Mouse (Mus musculus): ENCODE measurements at regions not wholly inside any gene's neighbourhood (a gene's known extent, or its start where the extent isn't known, plus 50 kb on each side); places are given as distances from the start of the nearest gene placed in this dataset.

DNA sequence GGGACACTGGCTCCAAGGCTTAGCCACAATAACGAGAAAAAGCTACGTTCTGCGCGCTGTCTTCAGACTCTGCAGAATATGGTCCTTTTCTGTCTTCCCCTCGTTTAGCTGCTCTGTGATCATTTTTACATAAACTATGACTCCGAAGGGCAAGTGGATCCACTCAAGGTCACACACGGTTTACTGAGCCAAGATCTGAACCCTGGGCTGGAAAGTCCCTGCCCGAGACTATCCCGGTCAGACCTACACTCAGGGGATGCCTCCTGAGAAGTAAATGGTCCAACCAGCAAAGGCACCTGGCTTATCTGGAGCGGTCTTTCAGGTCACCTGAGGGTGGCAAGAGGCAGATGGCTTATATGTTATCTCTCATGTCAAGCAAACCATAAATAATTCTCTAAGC is 204.1 kb downstream of the Atp23 start:
- Histone ChIP-seq H3K27me3 (ENCODE audit: control insufficient read depth, insufficient read depth, low read length, poor library complexity, severe bottlenecking) (no peaks in the 10 kb centered on the region), H3K36me3 (ENCODE audit: control insufficient read depth, insufficient read depth, low read length, poor library complexity, severe bottlenecking) (no peaks in the 10 kb centered on the region)
- DNase-seq (ENCODE audit: low read depth, low spot score), result no peak

DNA sequence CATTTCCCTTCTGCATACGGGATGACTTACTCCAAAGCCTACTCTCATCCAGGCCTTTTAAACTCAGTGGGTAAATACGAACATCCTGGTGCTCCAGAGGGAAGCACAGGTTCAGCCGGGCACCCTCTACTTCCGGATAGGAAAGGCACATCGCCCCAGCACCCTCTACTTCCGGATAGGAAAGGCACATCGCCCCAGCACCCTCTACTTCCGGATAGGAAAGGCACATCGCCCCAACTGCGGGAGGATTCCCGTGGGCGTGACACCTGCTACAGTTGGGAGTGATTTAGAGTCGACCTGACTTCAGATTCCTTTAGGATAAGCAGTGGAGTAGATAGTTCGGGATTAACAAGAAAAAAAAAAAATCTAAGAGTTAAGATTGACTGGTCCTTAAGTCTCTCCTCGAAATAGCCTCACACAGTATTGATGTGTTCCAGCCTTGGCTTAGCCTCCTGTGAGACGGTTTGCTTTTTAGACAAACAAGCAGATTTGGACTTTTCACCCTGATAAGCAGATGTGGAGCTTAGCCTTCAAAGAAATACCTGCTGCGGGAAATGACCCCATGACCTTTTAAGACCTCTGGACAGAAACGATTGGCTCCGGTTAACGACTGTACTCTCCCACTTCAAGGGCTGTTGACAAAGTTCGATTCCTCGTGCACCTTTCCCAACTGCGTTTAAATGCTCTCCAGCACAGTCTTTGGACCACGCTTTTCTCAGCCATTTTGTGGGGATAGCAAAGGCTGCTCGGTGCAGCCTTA is 210.1 kb downstream of the Atp23 start:
- Histone ChIP-seq H3K36me3 (ENCODE audit: control insufficient read depth, insufficient read depth, low read length, poor library complexity, severe bottlenecking) (no peaks in the 10 kb centered on the region), H3K27me3 (ENCODE audit: control insufficient read depth, insufficient read depth, low read length, poor library complexity, severe bottlenecking) (no peaks in the 10 kb centered on the region)
- no peak for DNase-seq (ENCODE audit: low read depth, low spot score)

DNA sequence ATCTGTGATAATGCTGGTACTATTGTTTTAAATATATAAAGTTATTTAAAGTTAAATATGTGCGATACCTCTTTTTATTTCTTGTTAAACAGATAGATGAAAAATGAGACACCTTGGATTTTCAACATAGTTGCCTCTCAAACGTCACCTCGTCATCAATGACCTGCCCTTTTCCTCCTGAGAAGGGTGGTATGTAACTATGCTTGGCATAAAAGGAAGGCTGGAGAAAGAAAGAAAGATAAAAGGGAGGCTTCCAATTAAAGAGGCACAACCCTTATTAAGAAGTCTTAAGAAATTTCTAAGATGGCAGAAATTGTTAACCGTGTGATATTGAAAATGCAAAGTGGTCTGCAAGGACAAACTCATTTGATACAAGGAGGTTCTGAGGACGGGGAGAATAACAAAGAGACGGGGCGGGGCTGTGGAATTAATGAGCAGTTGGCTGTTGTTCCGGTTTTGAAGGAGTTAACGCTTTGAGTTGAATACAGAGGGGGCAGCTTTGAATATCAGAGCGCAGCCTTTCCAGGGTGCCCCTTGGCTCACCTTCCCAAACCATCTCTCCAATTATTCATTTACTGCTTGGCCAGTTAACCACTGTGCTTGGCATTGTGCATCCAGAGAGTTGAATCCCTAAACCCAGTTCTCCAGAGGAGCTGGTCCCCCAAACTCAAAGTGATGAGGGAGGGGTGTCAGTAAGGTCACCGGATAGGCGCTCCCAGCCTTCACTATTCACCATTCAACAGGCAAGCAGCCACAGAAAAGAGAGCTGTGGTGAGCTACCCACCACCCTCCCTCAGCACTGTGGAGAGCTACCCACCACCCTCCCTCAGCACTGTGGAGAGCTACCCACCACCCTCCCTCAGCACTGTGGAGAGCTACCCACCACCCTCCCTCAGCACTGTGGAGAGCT is 220.6 kb downstream of the Atp23 start:
- no peaks in the 10 kb centered on the region for H3K36me3 ChIP-seq (ENCODE audit: control insufficient read depth, insufficient read depth, low read length, poor library complexity, severe bottlenecking)
- no peaks in the 10 kb centered on the region for H3K27me3 ChIP-seq (ENCODE audit: control insufficient read depth, insufficient read depth, low read length, poor library complexity, severe bottlenecking)
- DNase-seq (ENCODE audit: low read depth, low spot score), result no peak

DNA sequence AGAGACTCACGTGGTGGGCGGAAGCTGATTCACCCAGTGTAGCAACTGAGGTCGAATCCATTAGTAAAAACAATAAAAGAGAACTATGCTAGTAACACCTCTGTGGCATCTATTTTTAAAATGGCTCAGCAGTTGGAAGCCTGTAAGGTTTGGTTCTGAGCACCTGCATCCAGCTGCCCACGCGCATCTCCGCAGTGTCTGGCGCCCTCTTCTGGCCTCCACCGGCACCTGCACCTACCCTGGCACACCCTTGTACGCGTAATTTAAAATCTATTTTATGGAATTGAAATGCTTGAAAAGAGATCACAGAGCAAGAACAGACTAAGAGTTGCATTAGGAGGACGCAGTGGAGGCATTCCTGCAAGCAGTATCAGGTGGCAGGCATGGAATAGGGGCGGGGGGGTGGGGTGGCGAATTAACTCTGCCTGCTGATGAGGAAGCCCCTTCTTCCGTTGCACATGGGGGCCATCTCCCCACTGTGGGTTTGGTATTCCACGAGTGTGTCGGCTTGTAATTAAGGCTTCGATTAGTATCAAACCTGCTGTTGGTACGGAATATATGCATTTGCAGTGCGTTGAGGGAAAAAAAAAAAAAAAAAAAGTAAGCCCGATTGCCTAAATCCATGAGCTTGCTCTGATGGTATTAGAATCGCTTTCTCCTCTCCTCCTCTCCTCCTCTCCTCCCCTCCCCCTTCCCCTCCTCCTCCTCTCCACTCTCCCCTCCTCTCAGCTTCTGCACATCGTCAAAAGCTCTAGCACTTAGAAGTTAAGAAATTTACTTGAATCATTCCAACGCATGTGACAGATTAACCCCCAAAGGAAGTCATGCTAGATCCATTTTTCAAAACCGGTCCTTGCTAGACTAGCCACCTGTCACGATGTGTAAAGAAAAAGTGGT is 221.7 kb downstream of the Atp23 start:
- no peak for DNase-seq (ENCODE audit: low read depth, low spot score)

DNA sequence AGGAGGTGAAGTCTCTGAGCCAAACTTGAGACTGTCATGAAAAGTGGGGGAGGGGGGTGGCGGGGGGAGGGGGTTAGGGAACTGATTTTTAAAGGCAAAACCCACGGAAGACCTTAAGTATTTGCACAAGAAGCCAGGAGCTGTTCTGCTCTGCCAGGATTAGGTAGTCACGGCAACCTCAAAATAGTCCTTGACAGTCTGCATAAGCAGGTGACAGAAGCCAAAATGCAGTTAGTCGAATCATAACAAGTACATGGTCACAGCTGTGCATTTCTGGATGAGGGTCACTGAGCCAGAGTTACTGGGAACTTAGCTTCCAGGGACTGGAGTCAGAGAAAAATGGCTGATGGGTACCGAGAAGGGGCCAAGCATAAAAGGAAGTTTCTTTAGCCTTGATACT is 227.7 kb downstream of the Atp23 start:
- DNase-seq (ENCODE audit: low read depth, low spot score), result no peak
- Histone ChIP-seq H3K27me3 (ENCODE audit: control insufficient read depth, insufficient read depth, low read length, poor library complexity, severe bottlenecking) (no peaks in the 10 kb centered on the region), H3K36me3 (ENCODE audit: control insufficient read depth, insufficient read depth, low read length, poor library complexity, severe bottlenecking) (no peaks in the 10 kb centered on the region)

More for the DNA sequence above, 221.7 kb downstream of the Atp23 start:
- Histone ChIP-seq H3K36me3 (ENCODE audit: control insufficient read depth, insufficient read depth, low read length, poor library complexity, severe bottlenecking) (no peaks in the 10 kb centered on the region), H3K27me3 (ENCODE audit: control insufficient read depth, insufficient read depth, low read length, poor library complexity, severe bottlenecking) (no peaks in the 10 kb centered on the region)

DNA sequence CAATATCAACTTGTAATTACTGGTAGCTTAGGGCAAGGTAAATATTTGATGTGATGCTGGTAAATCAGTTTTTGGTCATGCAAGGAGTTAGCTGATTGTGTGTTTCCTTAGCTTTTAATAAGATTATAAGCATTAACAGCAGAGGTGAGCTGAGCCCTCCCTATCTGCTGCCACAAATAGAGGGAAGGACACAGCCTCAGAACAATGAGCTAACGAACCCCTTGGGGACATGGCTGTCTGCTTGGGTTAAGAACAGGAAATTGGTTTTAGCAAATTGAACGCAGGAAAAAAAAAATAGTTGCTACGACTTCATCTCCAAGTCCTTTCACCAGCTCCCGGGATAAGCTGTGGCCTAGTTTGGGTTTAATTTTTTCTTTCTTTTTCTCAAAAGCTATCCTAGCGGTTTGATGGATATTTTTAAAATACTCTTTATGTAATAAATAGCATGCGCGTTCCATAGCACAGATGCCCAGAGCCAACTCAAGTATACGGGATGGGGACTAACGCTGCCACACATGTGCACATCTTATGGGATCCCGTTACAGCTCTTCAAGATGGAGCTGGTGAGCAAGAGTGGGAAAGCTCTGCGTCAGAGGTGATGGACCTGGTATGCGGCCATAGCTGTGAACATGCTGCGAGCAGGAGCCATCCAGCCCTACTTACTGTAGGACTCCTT is 236.6 kb downstream of the Atp23 start:
- Histone ChIP-seq H3K36me3 (ENCODE audit: control insufficient read depth, insufficient read depth, low read length, poor library complexity, severe bottlenecking) (no peaks in the 10 kb centered on the region), H3K27me3 (ENCODE audit: control insufficient read depth, insufficient read depth, low read length, poor library complexity, severe bottlenecking) (no peaks in the 10 kb centered on the region)
- no peak for DNase-seq (ENCODE audit: low read depth, low spot score)

DNA sequence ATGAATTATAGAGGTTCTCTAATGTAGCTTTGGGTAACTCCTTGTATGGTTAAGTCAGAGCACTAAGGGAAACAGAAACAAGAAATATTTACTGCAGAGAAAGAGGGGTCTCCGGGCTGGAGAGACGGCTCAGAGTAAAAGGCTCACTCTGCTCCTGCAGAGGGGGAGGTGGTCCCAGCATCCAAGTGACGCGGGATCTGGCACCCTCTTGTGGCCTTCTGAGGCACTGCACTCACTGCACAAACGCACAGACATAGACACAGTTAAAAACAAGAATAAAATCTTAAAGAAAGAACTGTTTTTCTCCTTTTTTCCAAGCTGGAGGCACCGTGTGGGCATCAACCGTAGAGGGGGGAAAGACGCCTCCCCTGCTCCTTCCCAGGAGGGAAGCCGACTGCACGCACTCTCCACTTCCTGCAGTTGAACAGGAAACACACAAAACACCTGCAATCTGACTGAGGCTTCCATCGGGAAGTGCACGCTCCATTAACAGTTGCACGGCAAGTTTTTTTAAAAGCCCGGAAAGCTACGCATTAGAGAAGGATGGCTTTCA is 237.6 kb downstream of the Atp23 start:
- no peak for DNase-seq (ENCODE audit: low read depth, low spot score)
- Histone ChIP-seq H3K27me3 (ENCODE audit: control insufficient read depth, insufficient read depth, low read length, poor library complexity, severe bottlenecking) (no peaks in the 10 kb centered on the region), H3K36me3 (ENCODE audit: control insufficient read depth, insufficient read depth, low read length, poor library complexity, severe bottlenecking) (no peaks in the 10 kb centered on the region)

DNA sequence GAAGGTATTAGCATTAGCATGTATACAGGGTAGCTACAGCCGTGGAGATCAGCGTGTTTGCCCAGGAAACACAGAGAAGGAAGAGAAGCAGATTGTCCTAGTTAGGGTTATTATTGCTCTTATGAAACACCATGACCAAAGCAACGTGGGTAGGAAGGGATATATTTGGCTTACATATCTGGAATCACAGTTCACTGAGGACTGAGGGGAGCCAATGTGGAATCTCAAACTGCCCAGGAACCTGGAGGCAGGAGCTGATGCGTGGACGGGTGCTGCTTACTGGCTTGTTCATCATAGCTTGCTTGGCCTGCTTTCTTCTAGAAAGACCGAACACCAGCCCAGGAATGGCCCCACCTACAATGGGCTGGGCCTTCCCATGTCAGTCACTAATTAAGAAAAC is 238.4 kb downstream of the Atp23 start:
- no peak for DNase-seq (ENCODE audit: low read depth, low spot score)
- Histone ChIP-seq H3K36me3 (ENCODE audit: control insufficient read depth, insufficient read depth, low read length, poor library complexity, severe bottlenecking) (no peaks in the 10 kb centered on the region), H3K27me3 (ENCODE audit: control insufficient read depth, insufficient read depth, low read length, poor library complexity, severe bottlenecking) (no peaks in the 10 kb centered on the region)

DNA sequence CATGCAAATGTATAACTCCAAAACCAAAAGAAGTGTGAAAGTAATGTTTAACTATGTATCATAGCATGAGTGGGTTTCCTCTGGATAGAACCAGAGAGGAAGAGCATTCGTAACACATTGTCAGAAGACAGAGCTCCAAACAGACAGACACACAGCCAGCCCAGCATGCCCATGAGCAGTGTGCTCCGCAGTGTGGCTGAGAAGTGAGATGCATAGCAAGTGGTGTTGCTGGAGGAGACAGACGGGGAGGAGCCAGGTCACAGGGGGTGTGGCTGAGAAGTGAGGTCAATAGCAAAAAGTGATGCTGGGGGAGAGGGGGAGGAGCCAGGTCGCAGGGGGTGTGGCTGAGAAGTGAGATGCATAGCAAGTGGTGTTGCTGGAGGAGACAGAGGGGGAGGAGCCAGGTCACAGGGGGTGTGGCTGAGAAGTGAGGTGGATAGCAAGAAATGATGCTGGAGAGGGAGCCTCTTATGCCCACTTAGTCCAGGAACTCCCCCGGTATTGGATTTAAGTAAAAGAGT is 240.0 kb downstream of the Atp23 start:
- H3K27me3 ChIP-seq (ENCODE audit: control insufficient read depth, insufficient read depth, low read length, poor library complexity, severe bottlenecking), result no peaks in the 10 kb centered on the region
- no peak for DNase-seq (ENCODE audit: low read depth, low spot score)
- H3K36me3 ChIP-seq (ENCODE audit: control insufficient read depth, insufficient read depth, low read length, poor library complexity, severe bottlenecking), result no peaks in the 10 kb centered on the region

DNA sequence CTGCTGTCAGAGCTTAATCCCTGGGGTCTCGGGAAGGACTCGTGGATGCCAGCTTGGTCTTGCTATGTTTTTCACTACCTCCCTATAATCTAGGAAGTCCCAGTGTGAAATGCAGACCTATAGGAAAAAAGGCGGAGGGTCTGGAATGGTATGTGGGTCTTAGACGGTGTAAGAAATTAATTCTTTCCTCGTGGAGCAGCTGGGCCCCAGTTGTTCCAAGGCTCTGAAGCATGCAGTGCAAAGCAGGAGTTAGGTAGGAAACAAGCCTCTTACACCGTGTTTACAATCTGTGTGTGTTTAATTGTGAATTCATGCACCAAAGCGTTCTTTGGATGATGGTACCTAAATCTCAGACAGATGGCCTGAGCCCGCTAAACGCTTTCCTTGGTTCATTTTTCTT is 241.1 kb downstream of the Atp23 start:
- no peak for DNase-seq (ENCODE audit: low read depth, low spot score)
- Histone ChIP-seq H3K27me3 (ENCODE audit: control insufficient read depth, insufficient read depth, low read length, poor library complexity, severe bottlenecking) (no peaks in the 10 kb centered on the region), H3K36me3 (ENCODE audit: control insufficient read depth, insufficient read depth, low read length, poor library complexity, severe bottlenecking) (no peaks in the 10 kb centered on the region)

DNA sequence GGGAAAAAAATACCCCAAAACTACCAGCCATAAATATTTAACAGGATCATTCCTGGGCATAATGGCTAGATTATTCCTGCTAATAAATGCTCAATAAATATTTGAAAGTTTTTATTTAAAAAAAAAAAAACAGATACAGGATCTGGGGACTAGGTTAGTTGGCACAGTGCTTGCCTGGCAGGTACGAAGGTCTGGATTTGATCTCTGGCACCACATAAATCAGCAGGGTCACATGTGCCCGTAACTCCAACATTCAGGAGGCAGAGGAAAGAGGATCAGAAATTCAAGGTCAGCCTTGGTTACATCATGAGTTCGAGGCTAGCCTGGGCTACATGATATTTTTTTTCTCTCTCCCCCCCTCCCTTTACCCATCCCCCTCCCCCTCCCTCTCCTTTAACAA is 248.5 kb downstream of the Atp23 start:
- no peak for DNase-seq (ENCODE audit: low read depth, low spot score)
- Histone ChIP-seq H3K36me3 (ENCODE audit: control insufficient read depth, insufficient read depth, low read length, poor library complexity, severe bottlenecking) (no peaks in the 10 kb centered on the region), H3K27me3 (ENCODE audit: control insufficient read depth, insufficient read depth, low read length, poor library complexity, severe bottlenecking) (no peaks in the 10 kb centered on the region)

DNA sequence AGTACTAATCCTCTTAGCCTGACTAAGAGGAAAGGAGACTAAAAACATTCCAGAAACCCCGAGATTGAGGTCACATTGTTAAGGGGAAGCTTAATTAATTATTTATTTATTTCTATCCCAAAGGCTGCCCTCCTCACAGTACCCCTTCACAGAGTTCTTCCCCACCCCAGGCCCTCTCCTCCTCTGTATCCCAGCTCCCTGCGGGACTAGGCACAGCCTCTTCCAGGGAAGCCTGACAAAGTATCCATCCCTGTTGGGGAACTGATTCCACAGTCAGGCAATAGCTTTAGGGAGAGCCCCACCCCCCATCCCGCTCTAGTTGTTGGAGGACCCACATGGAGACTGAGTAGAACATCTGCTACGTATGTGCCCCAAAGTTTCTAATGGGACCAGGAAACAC is 254.6 kb downstream of the Atp23 start:
- no peaks in the 10 kb centered on the region for H3K27me3 ChIP-seq (ENCODE audit: control insufficient read depth, insufficient read depth, low read length, poor library complexity, severe bottlenecking)
- no peak for DNase-seq (ENCODE audit: low read depth, low spot score)
- H3K36me3 ChIP-seq (ENCODE audit: control insufficient read depth, insufficient read depth, low read length, poor library complexity, severe bottlenecking), result no peaks in the 10 kb centered on the region

DNA sequence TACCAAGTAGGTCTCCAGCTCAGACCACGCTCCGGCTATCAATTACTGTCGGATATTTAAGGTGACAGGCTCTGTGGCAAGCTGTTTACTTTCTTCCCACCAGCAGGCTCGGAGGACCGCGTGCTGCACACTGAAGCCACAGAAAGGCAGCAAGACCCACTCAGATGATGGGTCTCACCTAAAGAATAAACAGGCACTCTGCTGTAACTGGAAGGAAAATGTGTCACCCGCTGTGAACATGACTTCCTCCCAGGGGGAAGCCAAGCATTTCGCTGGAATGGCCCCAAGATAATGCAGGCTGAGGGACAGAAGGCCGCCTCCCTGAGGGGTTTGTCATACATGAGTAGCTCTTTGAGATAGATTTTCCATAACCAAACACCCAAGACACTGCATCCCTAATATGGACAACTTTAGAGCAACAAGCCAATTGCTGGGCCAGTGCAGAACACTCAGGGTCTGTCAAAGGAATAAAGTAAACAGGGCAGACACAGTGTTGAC is 259.3 kb downstream of the Atp23 start:
- H3K27me3 ChIP-seq (ENCODE audit: control insufficient read depth, insufficient read depth, low read length, poor library complexity, severe bottlenecking), result no peaks in the 10 kb centered on the region
- no peak for DNase-seq (ENCODE audit: low read depth, low spot score)
- no peaks in the 10 kb centered on the region for H3K36me3 ChIP-seq (ENCODE audit: control insufficient read depth, insufficient read depth, low read length, poor library complexity, severe bottlenecking)

DNA sequence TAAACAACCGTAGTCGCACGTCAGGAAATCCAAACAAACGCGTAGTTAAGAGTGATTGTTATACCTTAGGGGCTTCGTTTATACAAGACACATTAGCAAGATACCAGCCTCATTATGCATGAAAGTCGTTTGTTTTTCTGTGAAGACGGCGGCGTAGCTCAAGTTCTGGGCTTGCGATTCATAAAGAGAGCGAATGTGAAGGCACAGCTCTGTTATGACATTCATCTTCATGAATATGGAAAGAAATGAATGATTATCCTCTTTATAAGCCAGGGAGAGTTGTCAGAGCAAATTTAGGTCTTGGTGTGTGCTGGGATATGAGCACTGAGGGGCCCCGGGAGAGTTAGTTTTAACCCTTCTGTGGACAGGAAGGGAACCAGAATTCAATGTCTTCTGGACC is 266.4 kb downstream of the Atp23 start:
- DNase-seq (ENCODE audit: low read depth, low spot score), result no peak
- Histone ChIP-seq H3K36me3 (ENCODE audit: control insufficient read depth, insufficient read depth, low read length, poor library complexity, severe bottlenecking) (no peaks in the 10 kb centered on the region), H3K27me3 (ENCODE audit: control insufficient read depth, insufficient read depth, low read length, poor library complexity, severe bottlenecking) (no peaks in the 10 kb centered on the region)
